17 mouse cellular contexts compared by ENCODE assay signal in genomic region chr5:110467725-110468124, GRCm38 (mm10).
"Had no signal": no experiment of that assay in that cellular context is flagged by ENCODE, and none has a peak within 500 bp of the region (broad histone marks: within the 10 kb centered on the region; RNA-seq: fewer than 3 reads in every experiment).

No protein-coding gene starts in this region.

- H3K4me1 ChIP-seq: liver, embryonic 13.5 days had no signal

- H3K9ac ChIP-seq: kidney, embryonic 15.5 days; liver, embryonic 13.5 days; midbrain, embryonic 13.5 days; neural tube, embryonic 12.5 days; neural tube, embryonic 15.5 days had no signal

- H3K36me3 ChIP-seq: kidney, embryonic 15.5 days; liver, embryonic 13.5 days; midbrain, embryonic 13.5 days; neural tube, embryonic 12.5 days; neural tube, embryonic 15.5 days had no signal

- H3K27ac ChIP-seq: kidney, embryonic 15.5 days; left cerebral cortex, adult 2 months; liver, embryonic 13.5 days; neural tube, embryonic 12.5 days; stomach, postnatal 0 days had no signal

- H3K4me3 ChIP-seq: kidney, embryonic 15.5 days; left cerebral cortex, adult 2 months; liver, embryonic 13.5 days; midbrain, embryonic 13.5 days; neural tube, embryonic 12.5 days; neural tube, embryonic 15.5 days had no signal

- H3K9me3 ChIP-seq: kidney, embryonic 15.5 days; liver, embryonic 13.5 days; midbrain, embryonic 13.5 days; neural tube, embryonic 12.5 days; neural tube, embryonic 15.5 days had no signal

- DNase-seq: kidney, postnatal 10 days; layer of hippocampus, postnatal 36 days; liver, embryonic 13.5 days; lung, adult 2 months; lung, postnatal 14 days; lung, postnatal 4 days; right cerebral cortex, adult 18-20 months; right cerebral cortex, postnatal 14 days; right cerebral cortex, postnatal 4 days; thymus, adult 18-20 months; thymus, postnatal 4 days had no signal

- H3K27me3 ChIP-seq: kidney, embryonic 15.5 days; neural tube, embryonic 15.5 days had no signal

- H3K4me2 ChIP-seq: kidney, embryonic 15.5 days; liver, embryonic 13.5 days; midbrain, embryonic 13.5 days; neural tube, embryonic 12.5 days; neural tube, embryonic 15.5 days had no signal

- ATAC-seq: midbrain, embryonic 13.5 days had no signal
